Comparison of ENCODE assay signal across 18 mouse cellular contexts in the genomic region with DNA sequence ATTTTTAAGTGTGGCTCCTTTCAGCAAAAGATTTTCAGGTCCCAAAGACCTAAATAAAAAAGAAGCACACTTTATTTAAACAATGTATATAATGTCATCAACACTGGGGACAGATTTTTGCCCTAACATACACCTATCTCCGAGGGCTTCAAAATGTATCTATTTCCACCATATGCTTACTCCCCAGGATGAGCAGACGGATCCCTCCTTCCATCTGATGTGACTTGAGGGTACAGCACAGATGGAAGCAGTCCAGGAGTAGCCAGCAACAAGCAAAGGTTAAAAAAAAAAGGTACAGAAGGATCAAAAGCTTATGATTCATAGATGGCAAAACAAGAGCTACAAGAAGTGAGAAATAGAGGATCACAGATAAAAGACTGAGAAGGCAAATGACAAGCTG.
DNase-seq lines count a peak whose midpoint lies in the region; TF ChIP-seq lines count a peak whose summit lies in the region.
"Had no signal": no experiment of that assay in that cellular context is flagged by ENCODE, and none has a peak within 500 bp of the region (broad histone marks: within the 10 kb centered on the region; RNA-seq: fewer than 3 reads in every experiment).

No protein-coding gene starts in this region.

- WGBS in cerebellum, adult 2 months, result 16% methylated on average over 2 of the region's 2 CpGs

- DNase-seq in cerebellum, adult 11 months, result peak; percentile 3
- DNase-seq in cerebellum, adult 2 months, result peak; percentile 20 to 67
- DNase-seq in cerebellum, postnatal 10 days, result peak; percentile 9 to 12
- no peak for DNase-seq in neural tube, embryonic 10.5 days (ENCODE audit: extremely low spot score, low spot score)
- DNase-seq in heart, postnatal 4 days, result no peak
- DNase-seq in spleen, postnatal 14 days (ENCODE audit: low spot score in 2 of 2), result no peak
- DNase-seq: adrenal gland, adult 2 months; adrenal gland, postnatal 25 days; embryo, embryonic 11 days; gastrocnemius, adult 2 months; gastrocnemius, postnatal 25 days; kidney, adult 8-10 months had no signal

- H3K27me3 ChIP-seq in cerebellum, adult 2 months (ENCODE audit: control insufficient read depth, insufficient read depth, low read length), result no peaks in the 10 kb centered on the region
- H3K27me3 ChIP-seq: CH12.LX; embryonic facial prominence, embryonic 15.5 days; heart, embryonic 12.5 days; hindbrain, embryonic 15.5 days had no signal

- H3K4me1 ChIP-seq in cerebellum, adult 2 months (ENCODE audit: control insufficient read depth, insufficient read depth, low read length), result no peaks in the 10 kb centered on the region
- H3K4me1 ChIP-seq: embryonic facial prominence, embryonic 15.5 days; forebrain, embryonic 10.5 days; heart, embryonic 12.5 days; hindbrain, embryonic 15.5 days had no signal

- H3K4me3 ChIP-seq in cerebellum, adult 2 months (replicated peaks; ENCODE audit: insufficient read depth, low read depth, low read length), result no peak overlapping the region
- H3K4me3 ChIP-seq: embryonic facial prominence, embryonic 15.5 days; erythroblast, embryonic 14.5 days; forebrain, embryonic 10.5 days; gastrocnemius, adult 2 months; heart, embryonic 12.5 days; hindbrain, embryonic 15.5 days had no signal

- no peak overlapping the region for H3K27ac ChIP-seq in cerebellum, adult 2 months (ENCODE audit: insufficient read depth, low read length)
- H3K27ac ChIP-seq: embryonic facial prominence, embryonic 15.5 days; forebrain, embryonic 10.5 days; gastrocnemius, adult 2 months; hindbrain, embryonic 15.5 days had no signal

- TF ChIP-seq POLR2A in cerebellum, adult 2 months (IDR thresholded peaks at IDR 0.05; ENCODE audit: borderline replicate concordance, insufficient read depth, low read length), result no peak

- no peak for TF ChIP-seq CTCF in cerebellum, adult 2 months (IDR thresholded peaks at IDR 0.05; ENCODE audit: borderline replicate concordance, insufficient read depth, low read depth, low read length)

Comparison
In these comparisons a context has a peak if more than half of its experiments do, and no peak if none do; other contexts are left out.
1. DNase-seq: peak in cerebellum, adult 11 months (single experiment), cerebellum, adult 2 months (2 of 2) and cerebellum, postnatal 10 days (2 of 2); none in neural tube, embryonic 10.5 days (single experiment), heart, postnatal 4 days (single experiment) and spleen, postnatal 14 days (0 of 2).